Mouse (Mus musculus) E14TG2a.4 (cell line): ENCODE data around the gene Epm2aip1.

Experiments
- H3K27me3 ChIP-seq: 2 replicates; pipeline ENCODE4 v1.6.1; 2014; ENCODE audit warnings: low read length, control low read depth; ENCODE audit not compliant: insufficient read depth
- H3K36me3 ChIP-seq: 2 replicates; pipeline ENCODE4 v1.6.1; 2014; ENCODE audit warnings: low read length, control low read depth; ENCODE audit not compliant: insufficient read depth
- H3K4me1 ChIP-seq: replicated peaks from 2 replicates; pipeline ENCODE4 v1.6.1; 2014; ENCODE audit warnings: low read depth, low read length, control low read depth
- H3K4me3 ChIP-seq: replicated peaks from 2 replicates; pipeline ENCODE4 v1.5.1; 2014; ENCODE audit warnings: mild to moderate bottlenecking, low read length
- H3K9me3 ChIP-seq: 2 replicates; pipeline ENCODE4 v1.6.1; 2014; ENCODE audit warnings: low read length, control low read depth
- CTCF ChIP-seq: conservative IDR thresholded peaks from 2 replicates; pipeline ENCODE4 v1.5.1; 2014; ENCODE audit warnings: low read length
- NANOG ChIP-seq: IDR thresholded peaks from 2 replicates; pipeline ENCODE4 v1.6.1; 2014; ENCODE audit warnings: borderline replicate concordance, low read length, mixed read lengths
- POU5F1 ChIP-seq: IDR thresholded peaks from 2 replicates; pipeline ENCODE4 v1.6.1; 2014; ENCODE audit warnings: low read length, borderline replicate concordance

The Epm2aip1 gene

GRCm38 (mm10) chr9:111272996-111273785, 1.5 kb downstream of the Epm2aip1 start:
- peaks cover 54% of the 10 kb centered on the region for H3K36me3 ChIP-seq
- no peak for TF ChIP-seq POU5F1
- TF ChIP-seq NANOG: no peak
- TF ChIP-seq CTCF: no peak

GRCm38 (mm10) chr9:111273958-111274357, 2.2 kb downstream of the Epm2aip1 start:
- H3K36me3 ChIP-seq: peaks cover 60% of the 10 kb centered on the region
- H3K9me3 ChIP-seq: no peaks in the 10 kb centered on the region
- TF ChIP-seq NANOG: no peak
- TF ChIP-seq POU5F1: no peak
- TF ChIP-seq CTCF: no peak
- H3K27me3 ChIP-seq: no peaks in the 10 kb centered on the region
- no peak overlapping the region for H3K4me3 ChIP-seq
- H3K4me1 ChIP-seq: peaks cover 40% of the 10 kb centered on the region

More at GRCm38 (mm10) chr9:111272996-111273785, 1.5 kb downstream of the Epm2aip1 start:
- H3K4me1 ChIP-seq: peaks cover 40% of the 10 kb centered on the region
- no peaks in the 10 kb centered on the region for H3K27me3 ChIP-seq
- H3K4me3 ChIP-seq: peak overlapping the region; percentile 92
- no peaks in the 10 kb centered on the region for H3K9me3 ChIP-seq

GRCm38 (mm10) chr9:111275156-111275555, 3.4 kb downstream of the Epm2aip1 start:
- H3K4me3 ChIP-seq: no peak overlapping the region
- H3K36me3 ChIP-seq: peaks cover 61% of the 10 kb centered on the region
- H3K9me3 ChIP-seq: no peaks in the 10 kb centered on the region
- TF ChIP-seq NANOG (no peak), CTCF (no peak), POU5F1 (no peak)
- H3K27me3 ChIP-seq: no peaks in the 10 kb centered on the region
- H3K4me1 ChIP-seq: peaks cover 36% of the 10 kb centered on the region

- no peaks in the 10 kb centered on the region for H3K9me3 ChIP-seq
- no peaks in the 10 kb centered on the region for H3K27me3 ChIP-seq
- TF ChIP-seq NANOG: no peak
- TF ChIP-seq POU5F1: no peak
- no peak for TF ChIP-seq CTCF
- peaks cover 41% of the 10 kb centered on the region for H3K4me1 ChIP-seq
- no peak overlapping the region for H3K4me3 ChIP-seq
- H3K36me3 ChIP-seq: no peaks in the 10 kb centered on the region
Measured at GRCm38 (mm10) chr9:111285061-111285460, 13.3 kb downstream of the Epm2aip1 start.

- no peak overlapping the region for H3K4me3 ChIP-seq
- H3K4me1 ChIP-seq: peaks cover 47% of the 10 kb centered on the region
- TF ChIP-seq CTCF (no peak), POU5F1 (no peak)
- no peaks in the 10 kb centered on the region for H3K9me3 ChIP-seq
- H3K27me3 ChIP-seq: no peaks in the 10 kb centered on the region
- no peaks in the 10 kb centered on the region for H3K36me3 ChIP-seq
Measured at GRCm38 (mm10) chr9:111285676-111286075, 13.9 kb downstream of the Epm2aip1 start.

GRCm38 (mm10) chr9:111286468-111286867, 14.7 kb downstream of the Epm2aip1 start:
- no peak overlapping the region for H3K4me3 ChIP-seq
- H3K27me3 ChIP-seq: no peaks in the 10 kb centered on the region
- peaks cover 50% of the 10 kb centered on the region for H3K4me1 ChIP-seq
- TF ChIP-seq NANOG (no peak), POU5F1 (no peak)
- no peaks in the 10 kb centered on the region for H3K36me3 ChIP-seq
- H3K9me3 ChIP-seq: no peaks in the 10 kb centered on the region

GRCm38 (mm10) chr9:111287956-111288355, 16.2 kb downstream of the Epm2aip1 start:
- H3K4me3 ChIP-seq: no peak overlapping the region
- TF ChIP-seq POU5F1 (no peak), NANOG (no peak), CTCF (no peak)
- H3K9me3 ChIP-seq: no peaks in the 10 kb centered on the region
- no peaks in the 10 kb centered on the region for H3K27me3 ChIP-seq
- no peaks in the 10 kb centered on the region for H3K36me3 ChIP-seq
- peaks cover 50% of the 10 kb centered on the region for H3K4me1 ChIP-seq

- H3K9me3 ChIP-seq: no peaks in the 10 kb centered on the region
- peaks cover 50% of the 10 kb centered on the region for H3K4me1 ChIP-seq
- TF ChIP-seq CTCF (no peak), NANOG (no peak), POU5F1 (no peak)
- H3K27me3 ChIP-seq: no peaks in the 10 kb centered on the region
- H3K4me3 ChIP-seq: no peak overlapping the region
- H3K36me3 ChIP-seq: no peaks in the 10 kb centered on the region
Measured at GRCm38 (mm10) chr9:111289294-111289831, 17.6 kb downstream of the Epm2aip1 start.

- Histone ChIP-seq H3K4me1 (peaks cover 46% of the 10 kb centered on the region), H3K9me3 (no peaks in the 10 kb centered on the region), H3K27me3 (no peaks in the 10 kb centered on the region), H3K36me3 (no peaks in the 10 kb centered on the region), H3K4me3 (no peak overlapping the region)
- TF ChIP-seq CTCF (peak; percentile 97), NANOG (no peak), POU5F1 (no peak)
Measured at GRCm38 (mm10) chr9:111289832-111290339, 18.2 kb downstream of the Epm2aip1 start.
